Mouse (Mus musculus): ENCODE results near the gene Mrpl58.

GRCm38 (mm10) chr11:115400126-115400525, 3.4 kb upstream of the Mrpl58 start:
- TF ChIP-seq CTCF (IDR thresholded peaks at IDR 0.05; ENCODE audit: insufficient read depth, low read depth, low read length) (no peak), POLR2A (IDR thresholded peaks at IDR 0.05; ENCODE audit: insufficient read depth, low read depth, low read length) (no peak)
